Comparison of ENCODE assay signal across 11 mouse cellular contexts in genomic region chr4:83396346-83396745, GRCm38 (mm10). TPM values are rescaled to one million over a fixed set of nuclear protein-coding genes. Genes with fewer than 3 reads are reported as not detected.
DNase-seq lines count a peak whose midpoint lies in the region; ATAC-seq lines count a peak whose summit lies in the region.
"Had no signal": no experiment of that assay in that cellular context is flagged by ENCODE, and none has a peak within 500 bp of the region (broad histone marks: within the 10 kb centered on the region; RNA-seq: fewer than 3 reads in every experiment).

No protein-coding gene starts in this region.

- H3K4me3 ChIP-seq in intestine, embryonic 15.5 days (replicated peaks), result no peak overlapping the region
- H3K4me3 ChIP-seq: midbrain, embryonic 10.5 days; stomach, embryonic 15.5 days had no signal

- H3K27me3 ChIP-seq in intestine, embryonic 15.5 days (replicated peaks), result no peaks in the 10 kb centered on the region
- H3K27me3 ChIP-seq: stomach, embryonic 15.5 days had no signal

- peak; percentile 6 to 18 for DNase-seq in kidney, postnatal 36 days
- no peak for DNase-seq in kidney, adult 11 months
- DNase-seq in adrenal gland, adult 8-10 months, result peak; percentile 34
- DNase-seq in lung, postnatal 36 days, result peak; percentile 78
- DNase-seq in yolk sac, embryonic 10.5 days (ENCODE audit: low spot score), result no peak
- DNase-seq in thymus, postnatal 4 days, result no peak
- DNase-seq: cerebellum, adult 9-11 months had no signal

- no peak overlapping the region for H3K9ac ChIP-seq in intestine, embryonic 15.5 days
- H3K9ac ChIP-seq: stomach, embryonic 15.5 days had no signal

- H3K4me2 ChIP-seq in intestine, embryonic 15.5 days (replicated peaks), result no peak overlapping the region
- H3K4me2 ChIP-seq: stomach, embryonic 15.5 days had no signal

- 92% methylated on average over 4 of the region's 4 CpGs for WGBS in intestine, embryonic 15.5 days

- no peaks in the 10 kb centered on the region for H3K36me3 ChIP-seq in intestine, embryonic 15.5 days
- H3K36me3 ChIP-seq: midbrain, embryonic 10.5 days; stomach, embryonic 15.5 days had no signal

- ATAC-seq in granulocyte monocyte progenitor cell, adult 5-6 weeks (replicated peaks; ENCODE audit: poor library complexity, severe bottlenecking), result peak; percentile 68
- ATAC-seq in intestine, embryonic 15.5 days, result no peak

- no peaks in the 10 kb centered on the region for H3K9me3 ChIP-seq in intestine, embryonic 15.5 days
- H3K9me3 ChIP-seq: midbrain, embryonic 10.5 days; stomach, embryonic 15.5 days had no signal

- no peak overlapping the region for H3K27ac ChIP-seq in intestine, embryonic 15.5 days
- H3K27ac ChIP-seq: midbrain, embryonic 10.5 days; stomach, embryonic 15.5 days had no signal

- no peaks in the 10 kb centered on the region for H3K4me1 ChIP-seq in intestine, embryonic 15.5 days (replicated peaks)
- H3K4me1 ChIP-seq: midbrain, embryonic 10.5 days; stomach, embryonic 15.5 days had no signal

RNA-seq across cellular contexts. Expression of gene Snapc3, which starts 21.2 kb away (rescaled TPM):
- total RNA-seq in adrenal gland, adult 8-10 months (2022), result 10 to 100 TPM; 21.7 to 34.2 (median 25.3) TPM
- 17.6 and 17.9 TPM in 2 replicates for total RNA-seq in granulocyte monocyte progenitor cell, adult 5-6 weeks (2014; fragmentation: Nextera tagmentation)
- 30.4 and 41.8 TPM in 2 replicates for total RNA-seq in granulocyte monocyte progenitor cell, adult 5-6 weeks (2017)
- 29.6 and 31.4 TPM in 2 replicates for polyA plus RNA-seq in intestine, embryonic 15.5 days (2015; fragmentation: Nextera tagmentation; extraction: Ambion mirVana)

Comparison
In these comparisons a context has a peak if more than half of its experiments do, and no peak if none do; other contexts are left out.
1. DNase-seq: peak in kidney, postnatal 36 days (2 of 2), adrenal gland, adult 8-10 months (single experiment) and lung, postnatal 36 days (single experiment); none in kidney, adult 11 months (single experiment), yolk sac, embryonic 10.5 days (single experiment) and thymus, postnatal 4 days (single experiment).